Mouse (Mus musculus): Measurements from ENCODE around the gene Bst2. TPM values are rescaled to one million over a fixed set of nuclear protein-coding genes. Genes with fewer than 3 reads are reported as not detected.

The Bst2 gene
- polyA plus RNA-seq (2012; rRNA removed) (41.1 and 44.4 TPM in 2 replicates), polyA plus RNA-seq (2014; fragmentation: Nextera tagmentation; extraction: Ambion mirVana) (12.2 and 14.2 TPM in 2 replicates)

DNA sequence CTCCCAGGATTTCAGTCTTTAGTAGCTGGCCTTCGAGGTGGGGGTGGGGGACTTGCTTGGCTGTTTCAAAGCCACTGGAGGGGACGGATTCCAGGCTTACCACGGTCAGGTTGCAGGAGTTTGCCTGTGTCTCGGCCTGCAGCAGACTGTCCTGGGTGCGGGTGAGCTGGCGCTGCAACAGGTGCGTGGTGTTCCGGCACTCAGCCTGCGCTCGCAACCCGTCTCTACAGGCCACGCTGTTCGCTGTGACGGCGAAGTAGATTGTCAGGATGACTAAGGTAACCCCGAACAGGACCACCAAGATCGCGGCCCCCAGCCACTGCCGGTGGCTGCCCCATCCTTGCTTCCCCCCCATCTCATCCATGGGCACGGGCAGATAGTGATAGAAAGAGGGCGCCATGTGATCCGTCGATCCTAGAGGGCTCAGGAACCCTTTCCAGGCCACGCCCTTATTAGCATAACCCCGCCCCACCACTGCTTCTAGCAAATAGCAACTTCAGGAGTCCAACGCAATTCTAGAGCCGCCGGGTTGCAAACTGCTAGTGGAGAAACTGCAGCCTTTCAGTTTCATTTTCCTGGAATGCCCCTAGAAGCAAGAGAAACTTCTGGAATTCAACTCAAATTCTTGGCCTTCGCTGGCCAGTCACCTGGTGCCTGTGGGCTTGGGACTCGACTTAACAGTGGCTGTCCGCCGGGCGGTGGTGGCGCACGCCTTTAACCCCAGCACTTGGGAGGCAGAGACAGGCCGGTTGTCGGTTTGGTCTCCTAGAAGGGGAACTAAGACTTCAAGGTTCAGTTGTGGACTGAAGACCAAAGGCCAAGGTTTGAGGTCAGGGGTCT, at the start of gene Bst2:
TSS of gene Bst2 (minus strand) at position 429 of the 840 bp plus-strand sequence.
- Histone ChIP-seq H3K4me3 (ENCODE audit: insufficient read depth in 1 of 2, low read depth in 2 of 2, low read length in 2 of 2) (peak within 1 kb of the TSS; percentile 69 to 79), H3K4me1 (replicated peaks; ENCODE audit: control insufficient read depth in 2 of 2, insufficient read depth in 2 of 2, low read length in 1 of 2) (peaks cover 8% of the 10 kb centered on the region in 2 experiments), H3K27me3 (ENCODE audit: control insufficient read depth, insufficient read depth, low read length) (no peaks in the 10 kb centered on the region), H3K4me2 (ENCODE audit: low read depth) (peak within 1 kb of the TSS; percentile 65), H3K9me3 (ENCODE audit: control insufficient read depth, low read length) (no peaks in the 10 kb centered on the region), H3K36me3 (replicated peaks; ENCODE audit: control insufficient read depth, insufficient read depth, low read depth) (no peaks in the 10 kb centered on the region), H3K27ac (peak within 1 kb of the TSS; percentile 55), H3K9ac (replicated peaks) (peak within 1 kb of the TSS; percentile 78)
- peak; percentile 88 to 92 (median 88) for DNase-seq (ENCODE audit: low read depth in 3 of 3, low spot score in 3 of 3)
- TF ChIP-seq CTCF (IDR thresholded peaks at IDR 0.05; ENCODE audit: low read depth): peak; percentile 35
- TF ChIP-seq EP300 (IDR thresholded peaks at IDR 0.05; ENCODE audit: low read depth): no peak
- 2% methylated on average over 37 of the region's 37 CpGs for WGBS (ENCODE audit: insufficient replicate concordance)
- peak; percentile 88 for ATAC-seq (ENCODE audit: insufficient read depth)

DNA sequence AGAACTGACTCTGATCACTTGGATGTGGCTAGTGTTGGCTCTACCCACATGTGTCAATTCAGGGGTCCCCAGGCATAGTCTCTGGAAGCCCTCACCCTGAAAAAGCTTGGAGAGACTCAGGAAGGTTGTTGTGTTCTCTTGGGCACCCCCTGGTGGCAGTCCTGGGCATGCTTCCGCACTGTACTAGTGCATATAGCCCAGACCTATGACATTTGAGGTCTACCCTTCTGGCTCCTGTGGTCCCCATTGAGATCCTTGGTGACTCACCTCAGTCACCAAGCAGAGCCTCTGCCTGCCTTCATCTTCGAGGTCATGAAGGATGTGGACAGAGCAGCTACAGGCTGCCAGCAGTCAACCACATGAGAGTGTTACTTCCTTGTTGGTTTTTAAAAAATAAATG, 49.6 kb upstream of the Bst2 start:
- Histone ChIP-seq H3K36me3 (replicated peaks; ENCODE audit: control insufficient read depth, insufficient read depth, low read depth) (no peaks in the 10 kb centered on the region), H3K9ac (replicated peaks) (no peak overlapping the region), H3K27ac (no peak overlapping the region), H3K27me3 (ENCODE audit: control insufficient read depth, insufficient read depth, low read length) (no peaks in the 10 kb centered on the region), H3K4me2 (ENCODE audit: low read depth) (no peak overlapping the region), H3K9me3 (ENCODE audit: control insufficient read depth, low read length) (no peaks in the 10 kb centered on the region), H3K4me1 (replicated peaks; ENCODE audit: control insufficient read depth in 2 of 2, insufficient read depth in 2 of 2, low read length in 1 of 2) (peaks cover 3 to 10% of the 10 kb centered on the region in 2 experiments; a peak in 3 of 4 replicates), H3K4me3 (ENCODE audit: insufficient read depth in 1 of 2, low read depth in 2 of 2, low read length in 2 of 2) (no peak overlapping the region)
- ATAC-seq (ENCODE audit: insufficient read depth): no peak
- DNase-seq (ENCODE audit: low read depth in 3 of 3, low spot score in 3 of 3): no peak
- TF ChIP-seq EP300 (IDR thresholded peaks at IDR 0.05; ENCODE audit: low read depth): no peak
- peak; percentile 80 for TF ChIP-seq CTCF (IDR thresholded peaks at IDR 0.05; ENCODE audit: low read depth)
- WGBS (ENCODE audit: insufficient replicate concordance): 53% methylated on average over 2 of the region's 2 CpGs

DNA sequence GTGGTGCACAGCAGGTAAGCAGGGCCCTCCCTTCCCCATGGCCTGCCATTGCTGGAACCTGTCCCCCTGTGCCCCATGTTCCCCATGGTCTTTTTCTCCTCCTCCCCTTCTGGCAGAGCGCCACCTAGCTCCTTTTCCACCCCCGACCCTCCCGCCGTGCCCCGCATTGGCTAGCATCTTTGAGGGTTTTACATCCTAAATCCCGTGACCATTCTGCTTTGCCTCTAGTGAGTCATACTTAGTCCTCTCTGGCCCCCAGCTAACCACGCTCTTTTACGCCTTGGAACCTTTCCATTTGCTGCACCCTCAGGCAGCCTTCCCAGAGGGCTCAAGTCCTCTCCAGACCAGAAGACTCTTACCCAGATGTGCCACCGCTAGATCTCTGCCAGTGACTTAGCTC, 42.9 kb upstream of the Bst2 start:
- TF ChIP-seq EP300 (IDR thresholded peaks at IDR 0.05; ENCODE audit: low read depth) (no peak), CTCF (IDR thresholded peaks at IDR 0.05; ENCODE audit: low read depth) (no peak)
- Histone ChIP-seq H3K9me3 (ENCODE audit: control insufficient read depth, low read length) (no peaks in the 10 kb centered on the region), H3K36me3 (replicated peaks; ENCODE audit: control insufficient read depth, insufficient read depth, low read depth) (no peaks in the 10 kb centered on the region), H3K4me1 (replicated peaks; ENCODE audit: control insufficient read depth in 2 of 2, insufficient read depth in 2 of 2, low read length in 1 of 2) (no peaks in the 10 kb centered on the region), H3K27ac (no peak overlapping the region), H3K9ac (replicated peaks) (no peak overlapping the region), H3K4me3 (ENCODE audit: insufficient read depth in 1 of 2, low read depth in 2 of 2, low read length in 2 of 2) (no peak overlapping the region), H3K4me2 (ENCODE audit: low read depth) (no peak overlapping the region), H3K27me3 (ENCODE audit: control insufficient read depth, insufficient read depth, low read length) (no peaks in the 10 kb centered on the region)
- ATAC-seq (ENCODE audit: insufficient read depth) (no peak), DNase-seq (ENCODE audit: low read depth in 3 of 3, low spot score in 3 of 3) (no peak)
- 70% methylated on average over 8 of the region's 9 CpGs for WGBS (ENCODE audit: insufficient replicate concordance)

DNA sequence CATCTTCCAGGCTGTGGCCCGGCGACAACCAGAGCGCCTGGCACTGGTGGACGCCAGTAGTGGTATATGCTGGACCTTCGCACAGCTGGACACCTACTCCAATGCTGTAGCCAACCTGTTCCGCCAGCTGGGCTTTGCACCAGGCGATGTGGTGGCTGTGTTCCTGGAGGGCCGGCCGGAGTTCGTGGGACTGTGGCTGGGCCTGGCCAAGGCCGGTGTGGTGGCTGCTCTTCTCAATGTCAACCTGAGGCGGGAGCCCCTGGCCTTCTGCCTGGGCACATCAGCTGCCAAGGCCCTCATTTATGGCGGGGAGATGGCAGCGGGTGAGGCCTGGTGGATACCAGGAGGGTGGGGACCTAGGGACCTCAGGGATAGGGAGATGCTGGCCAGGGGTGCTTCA, 42.2 kb upstream of the Bst2 start:
- ATAC-seq (ENCODE audit: insufficient read depth): no peak
- 77% methylated on average over 14 of the region's 14 CpGs for WGBS (ENCODE audit: insufficient replicate concordance)
- H3K9ac ChIP-seq (replicated peaks): no peak overlapping the region
- H3K36me3 ChIP-seq (replicated peaks; ENCODE audit: control insufficient read depth, insufficient read depth, low read depth): no peaks in the 10 kb centered on the region
- no peak overlapping the region for H3K4me3 ChIP-seq (ENCODE audit: insufficient read depth in 1 of 2, low read depth in 2 of 2, low read length in 2 of 2)
- no peaks in the 10 kb centered on the region for H3K27me3 ChIP-seq (ENCODE audit: control insufficient read depth, insufficient read depth, low read length)
- no peak overlapping the region for H3K4me2 ChIP-seq (ENCODE audit: low read depth)
- TF ChIP-seq CTCF (IDR thresholded peaks at IDR 0.05; ENCODE audit: low read depth): no peak
- no peak for TF ChIP-seq EP300 (IDR thresholded peaks at IDR 0.05; ENCODE audit: low read depth)
- DNase-seq (ENCODE audit: low read depth in 3 of 3, low spot score in 3 of 3): no peak
- no peaks in the 10 kb centered on the region for H3K9me3 ChIP-seq (ENCODE audit: control insufficient read depth, low read length)
- H3K4me1 ChIP-seq (replicated peaks; ENCODE audit: control insufficient read depth in 2 of 2, insufficient read depth in 2 of 2, low read length in 1 of 2): no peaks in the 10 kb centered on the region
- no peak overlapping the region for H3K27ac ChIP-seq

DNA sequence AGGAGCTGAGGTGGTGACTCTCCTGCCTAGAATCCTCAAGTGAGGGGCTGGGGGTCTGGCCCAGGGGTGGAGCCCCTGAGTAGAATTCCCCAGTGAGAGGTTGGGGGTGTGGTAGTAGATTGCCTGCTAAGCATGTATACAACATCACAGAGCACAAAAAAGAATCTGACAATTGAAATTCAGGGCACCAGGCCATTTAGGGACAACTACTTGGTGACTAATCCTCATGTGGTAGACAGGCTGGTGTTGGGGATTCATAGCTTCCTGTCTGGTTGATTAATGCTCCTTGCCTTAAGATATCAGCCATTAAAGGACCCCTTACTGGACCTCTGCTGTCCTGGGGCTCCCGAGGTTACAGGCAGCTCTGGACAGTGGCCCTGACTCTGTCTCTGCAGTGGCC, 41.8 kb upstream of the Bst2 start:
- H3K36me3 ChIP-seq (replicated peaks; ENCODE audit: control insufficient read depth, insufficient read depth, low read depth): no peaks in the 10 kb centered on the region
- H3K4me1 ChIP-seq (replicated peaks; ENCODE audit: control insufficient read depth in 2 of 2, insufficient read depth in 2 of 2, low read length in 1 of 2): no peaks in the 10 kb centered on the region
- H3K9ac ChIP-seq (replicated peaks): no peak overlapping the region
- H3K4me2 ChIP-seq (ENCODE audit: low read depth): no peak overlapping the region
- H3K27me3 ChIP-seq (ENCODE audit: control insufficient read depth, insufficient read depth, low read length): no peaks in the 10 kb centered on the region
- H3K4me3 ChIP-seq (ENCODE audit: insufficient read depth in 1 of 2, low read depth in 2 of 2, low read length in 2 of 2): no peak overlapping the region
- DNase-seq (ENCODE audit: low read depth in 3 of 3, low spot score in 3 of 3) (no peak), ATAC-seq (ENCODE audit: insufficient read depth) (no peak)
- no peak overlapping the region for H3K27ac ChIP-seq
- 39% methylated on average over 1 of the region's 1 CpGs for WGBS (ENCODE audit: insufficient replicate concordance)
- no peak for TF ChIP-seq EP300 (IDR thresholded peaks at IDR 0.05; ENCODE audit: low read depth)
- no peak for TF ChIP-seq CTCF (IDR thresholded peaks at IDR 0.05; ENCODE audit: low read depth)
- no peaks in the 10 kb centered on the region for H3K9me3 ChIP-seq (ENCODE audit: control insufficient read depth, low read length)
